Mouse (Mus musculus) liver, adult 2 months (tissue): ENCODE results near the gene Gsk3a. TPM values are rescaled to one million over a fixed set of nuclear protein-coding genes. Genes with fewer than 3 reads are reported as not detected.

ENCODE experiments used
- DNase-seq: peaks from one replicate; pipeline ENCODE4 v3.0.0-alpha.2; 2011; ENCODE audit warnings: low read depth, low spot score; ENCODE audit errors: extremely low read depth
- H3K27ac ChIP-seq: fragments of 200-500 bp; replicated peaks from 2 replicates; pipeline ENCODE4 v1.5.1; 2012; ENCODE audit warnings: low read depth, mild to moderate bottlenecking, control low read depth, inconsistent platforms, low read length; ENCODE audit not compliant: insufficient read depth
- H3K27me3 ChIP-seq: fragments of 200-500 bp; 2 replicates; pipeline ENCODE4 v1.6.1; 2012; ENCODE audit warnings: mild to moderate bottlenecking, moderate library complexity, low read length, inconsistent platforms; ENCODE audit not compliant: control insufficient read depth, insufficient read depth
- H3K36me3 ChIP-seq: fragments of 200-500 bp; 2 replicates; pipeline ENCODE4 v1.6.1; 2012; ENCODE audit warnings: low read length, inconsistent platforms; ENCODE audit not compliant: control insufficient read depth, insufficient read depth
- H3K4me1 ChIP-seq: fragments of 200-500 bp; 2 replicates; pipeline ENCODE4 v1.6.1; 2011; ENCODE audit warnings: low read length; ENCODE audit not compliant: control insufficient read depth, insufficient read depth
- H3K4me3 ChIP-seq: fragments of 200-500 bp; 2 replicates; pipeline ENCODE4 v1.5.1; 2011; ENCODE audit warnings: low read depth, mild to moderate bottlenecking, control low read depth, low read length, moderate library complexity; ENCODE audit not compliant: insufficient read depth
- H3K79me2 ChIP-seq: fragments of 200-500 bp; 2 replicates; pipeline ENCODE4 v1.6.1; 2012; ENCODE audit warnings: inconsistent platforms, mild to moderate bottlenecking, low read length, moderate library complexity; ENCODE audit not compliant: control insufficient read depth, insufficient read depth
- H3K9ac ChIP-seq: fragments of 200-500 bp; 2 replicates; pipeline ENCODE4 v1.6.1; 2012; ENCODE audit warnings: low read depth, mild to moderate bottlenecking, control low read depth, inconsistent platforms, low read length
- CTCF ChIP-seq: fragments of 200-500 bp; IDR thresholded peaks from 2 replicates; pipeline ENCODE4 v1.5.1; 2011; ENCODE audit warnings: low read depth, low read length, control low read depth
- POLR2A ChIP-seq: fragments of 200-500 bp; IDR thresholded peaks from 2 replicates; pipeline ENCODE4 v1.6.1; 2011; ENCODE audit warnings: low read length, control low read depth; ENCODE audit not compliant: insufficient read depth; ENCODE audit errors: extremely low read depth
- WGBS: fragments of 180-500 bp; shearing (Covaris S2); methylation state at CpG from one replicate; pipeline ENCODE4 v1.1.7; 2018; 5-methylcytosine and 5-hydroxymethylcytosine counted together
- polyA plus RNA-seq: library from polyadenylated mRNA; depleted of rRNA; stranded (reverse); fragments of >200 nt; gene quantifications from 2 replicates; pipeline ENCODE4 v1.2.3, GENCODE M21; 2012
- total RNA-seq: library from RNA; depleted of rRNA; stranded (reverse); fragments of >200 nt; gene quantifications from 2 replicates; pipeline ENCODE4 v1.2.3, GENCODE M21; 2014

The Gsk3a gene
- total and polyA plus RNA-seq, 2 experiments, result 9.1 to 74.5 TPM

DNA sequence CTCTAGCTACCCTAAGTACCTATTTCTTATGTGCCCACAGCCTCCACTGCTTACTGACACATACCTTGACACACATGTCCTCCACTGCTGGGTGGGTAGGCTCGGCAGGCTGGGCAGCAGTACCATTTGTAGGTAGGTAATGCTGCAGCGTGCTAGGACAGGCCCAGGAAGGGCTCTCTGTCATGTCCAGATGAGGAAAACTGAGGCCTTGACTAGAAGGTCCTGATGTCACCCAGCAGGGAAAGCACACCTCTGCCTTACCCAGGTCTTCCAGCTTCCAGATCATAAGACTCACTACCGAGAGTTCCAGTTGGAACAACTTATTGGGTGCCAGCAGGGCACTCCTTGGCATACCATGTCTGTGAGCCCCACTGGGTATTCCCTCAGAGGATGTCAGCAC, 37.3 kb upstream of the Gsk3a start:
- H3K4me3 ChIP-seq, result no peak overlapping the region
- no peak overlapping the region for H3K9ac ChIP-seq
- H3K27ac ChIP-seq, result no peak overlapping the region
- TF ChIP-seq CTCF (no peak), POLR2A (no peak)
- peaks cover 31% of the 10 kb centered on the region for H3K79me2 ChIP-seq
- H3K4me1 ChIP-seq, result peaks cover 12% of the 10 kb centered on the region
- no peaks in the 10 kb centered on the region for H3K36me3 ChIP-seq
- DNase-seq, result no peak
- 88% methylated on average over 3 of the region's 3 CpGs for WGBS
- H3K27me3 ChIP-seq, result no peaks in the 10 kb centered on the region

- DNase-seq, result no peak
- Histone ChIP-seq H3K79me2 (peaks cover 28% of the 10 kb centered on the region), H3K4me1 (peaks cover 13% of the 10 kb centered on the region), H3K4me3 (no peak overlapping the region), H3K27me3 (no peaks in the 10 kb centered on the region), H3K27ac (no peak overlapping the region), H3K9ac (no peak overlapping the region), H3K36me3 (no peaks in the 10 kb centered on the region)
- 81% methylated on average over 5 of the region's 5 CpGs for WGBS
- TF ChIP-seq CTCF (no peak), POLR2A (no peak)
Measured at GRCm38 (mm10) chr7:25274571-25274970, 36.9 kb upstream of the Gsk3a start.

DNA sequence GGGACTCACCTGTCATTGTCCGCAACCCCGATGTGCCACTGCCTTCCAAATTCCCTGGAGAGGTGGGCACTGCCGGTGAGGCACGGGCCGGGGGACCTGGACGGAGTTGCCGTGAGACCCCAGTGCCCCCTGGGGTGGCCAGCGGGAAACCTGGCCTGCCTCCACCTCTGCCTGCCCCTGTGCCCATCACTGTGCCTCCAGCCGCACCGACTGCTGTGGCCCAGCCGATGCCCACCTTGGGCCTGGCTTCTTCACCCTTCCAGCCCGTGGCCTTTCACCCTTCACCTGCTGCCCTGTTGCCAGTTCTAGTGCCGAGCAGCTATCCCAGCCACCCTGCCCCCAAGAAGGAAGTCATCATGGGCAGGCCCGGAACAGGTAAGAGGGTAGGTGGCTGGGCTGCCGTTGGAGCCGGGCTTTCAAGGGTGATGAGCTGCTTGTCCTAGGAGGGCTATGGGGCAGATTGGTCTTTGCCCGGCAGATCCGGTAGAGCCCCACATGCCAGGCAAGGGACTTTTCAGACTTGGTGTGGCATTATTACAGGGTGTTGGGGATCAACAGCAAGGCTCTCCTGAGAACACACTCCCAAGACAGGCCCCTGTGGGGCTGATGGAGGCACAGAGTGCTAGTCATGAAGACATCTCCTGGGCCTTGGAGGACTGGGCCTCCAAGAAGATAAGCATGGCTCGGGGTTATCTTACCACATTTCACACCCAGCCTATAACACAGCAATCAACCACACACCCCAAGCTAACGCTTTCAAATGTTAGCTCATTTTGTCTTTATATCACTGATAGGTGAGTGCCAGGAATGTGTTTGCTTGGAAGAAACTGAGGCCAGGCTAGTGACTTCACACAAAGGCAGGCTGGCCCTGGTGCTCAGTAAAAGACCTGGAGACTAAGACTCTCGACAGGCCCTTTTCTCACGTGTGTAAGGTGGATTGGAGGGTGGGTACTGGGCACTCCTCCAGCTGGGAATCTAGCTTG, 35.9 kb upstream of the Gsk3a start:
- no peak for TF ChIP-seq CTCF
- no peak for TF ChIP-seq POLR2A
- H3K27ac ChIP-seq, result no peak overlapping the region
- DNase-seq, result no peak
- no peaks in the 10 kb centered on the region for H3K27me3 ChIP-seq
- no peak overlapping the region for H3K4me3 ChIP-seq
- H3K36me3 ChIP-seq, result no peaks in the 10 kb centered on the region
- peaks cover 33% of the 10 kb centered on the region for H3K79me2 ChIP-seq
- 88% methylated on average over 22 of the region's 22 CpGs for WGBS
- H3K9ac ChIP-seq, result no peak overlapping the region
- peaks cover 15% of the 10 kb centered on the region for H3K4me1 ChIP-seq

DNA sequence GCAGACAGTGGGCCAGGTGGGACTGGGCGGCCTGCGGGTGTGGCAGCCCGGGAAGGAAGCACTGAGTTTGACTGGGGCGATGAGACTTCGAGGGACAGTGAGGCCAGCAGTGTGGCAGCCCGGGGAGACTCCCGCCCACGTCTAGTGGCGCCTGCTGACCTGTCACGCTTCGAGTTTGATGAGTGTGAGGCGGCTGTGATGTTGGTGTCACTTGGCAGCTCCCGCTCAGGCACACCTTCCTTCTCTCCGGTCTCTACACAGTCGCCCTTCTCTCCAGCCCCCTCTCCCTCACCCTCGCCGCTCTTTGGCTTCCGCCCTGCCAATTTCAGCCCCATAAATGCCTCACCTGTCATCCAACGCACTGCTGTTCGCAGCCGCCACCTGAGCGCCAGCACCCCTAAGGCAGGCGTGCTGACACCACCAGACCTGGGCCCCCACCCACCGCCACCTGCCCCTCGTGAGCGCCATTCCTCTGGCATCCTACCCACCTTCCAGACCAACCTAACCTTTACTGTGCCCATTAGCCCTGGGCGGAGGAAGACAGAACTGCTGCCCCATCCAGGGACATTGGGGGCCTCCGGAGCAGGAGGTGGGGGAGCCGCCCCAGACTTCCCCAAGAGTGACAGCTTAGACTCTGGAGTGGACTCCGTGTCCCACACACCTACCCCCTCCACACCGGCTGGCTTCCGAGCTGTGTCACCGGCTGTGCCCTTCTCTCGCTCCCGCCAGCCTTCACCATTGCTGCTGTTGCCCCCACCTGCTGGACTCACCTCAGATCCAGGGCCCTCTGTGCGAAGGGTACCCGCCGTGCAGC, 35.0 kb upstream of the Gsk3a start:
- Histone ChIP-seq H3K9ac (no peak overlapping the region), H3K4me3 (no peak overlapping the region), H3K27ac (no peak overlapping the region), H3K36me3 (no peaks in the 10 kb centered on the region), H3K79me2 (peaks cover 36% of the 10 kb centered on the region), H3K4me1 (peaks cover 12% of the 10 kb centered on the region), H3K27me3 (no peaks in the 10 kb centered on the region)
- TF ChIP-seq CTCF, result no peak
- TF ChIP-seq POLR2A, result no peak
- DNase-seq, result no peak
- WGBS, result 94% methylated on average over 38 of the region's 38 CpGs

DNA sequence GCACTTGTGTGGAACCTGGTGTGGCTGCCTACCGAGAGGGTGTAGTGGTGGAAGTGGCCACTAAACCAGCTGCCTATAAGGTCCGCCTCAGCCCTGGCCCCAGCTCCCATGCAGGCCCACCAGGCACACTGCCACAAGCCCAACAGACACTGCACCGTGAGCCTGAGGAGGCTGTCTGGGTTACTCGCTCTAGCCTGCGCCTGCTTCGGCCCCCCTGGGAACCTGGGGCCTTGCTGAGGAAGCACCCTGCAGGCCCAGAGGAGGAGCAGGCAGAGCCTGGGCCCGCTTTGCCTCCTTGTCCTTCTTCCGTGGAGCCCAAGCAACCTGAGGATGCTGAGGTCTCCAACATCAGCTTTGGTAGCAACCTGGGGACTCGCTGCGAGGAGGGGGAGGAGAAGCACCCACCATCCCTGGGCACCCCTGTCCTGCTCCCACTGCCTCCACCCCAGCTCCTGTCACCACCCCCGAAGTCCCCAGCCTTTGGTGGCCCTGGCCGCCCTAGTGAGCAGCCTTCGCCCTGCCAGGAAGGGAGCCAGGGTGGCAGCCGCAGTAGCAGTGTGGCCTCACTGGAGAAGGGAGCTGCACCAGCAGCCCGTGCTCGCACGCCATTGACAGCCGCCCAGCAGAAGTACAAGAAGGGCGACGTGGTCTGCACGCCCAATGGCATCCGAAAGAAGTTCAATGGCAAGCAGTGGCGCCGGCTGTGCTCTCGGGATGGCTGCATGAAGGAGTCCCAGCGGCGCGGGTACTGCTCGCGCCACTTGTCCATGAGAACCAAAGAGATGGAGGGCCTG, 34.2 kb upstream of the Gsk3a start:
- Histone ChIP-seq H3K79me2 (peaks cover 36% of the 10 kb centered on the region), H3K36me3 (no peaks in the 10 kb centered on the region), H3K27ac (no peak overlapping the region), H3K4me1 (peaks cover 8% of the 10 kb centered on the region), H3K9ac (no peak overlapping the region), H3K27me3 (no peaks in the 10 kb centered on the region), H3K4me3 (no peak overlapping the region)
- DNase-seq, result no peak
- 94% methylated on average over 30 of the region's 30 CpGs for WGBS
- no peak for TF ChIP-seq POLR2A
